Mouse (Mus musculus) MEL-GATA-1-ER (cell line): ENCODE measurements around the gene Zmiz1.
A peak's percentile ranks its signal among the peaks of the same experiment; 100 is the strongest.

Experiments used
- DNase-seq: peaks from one replicate; pipeline ENCODE4 v3.0.0-alpha.2; 2012; ENCODE audit warnings: low read depth; ENCODE audit errors: extremely low read depth

Gene Zmiz1

DNA sequence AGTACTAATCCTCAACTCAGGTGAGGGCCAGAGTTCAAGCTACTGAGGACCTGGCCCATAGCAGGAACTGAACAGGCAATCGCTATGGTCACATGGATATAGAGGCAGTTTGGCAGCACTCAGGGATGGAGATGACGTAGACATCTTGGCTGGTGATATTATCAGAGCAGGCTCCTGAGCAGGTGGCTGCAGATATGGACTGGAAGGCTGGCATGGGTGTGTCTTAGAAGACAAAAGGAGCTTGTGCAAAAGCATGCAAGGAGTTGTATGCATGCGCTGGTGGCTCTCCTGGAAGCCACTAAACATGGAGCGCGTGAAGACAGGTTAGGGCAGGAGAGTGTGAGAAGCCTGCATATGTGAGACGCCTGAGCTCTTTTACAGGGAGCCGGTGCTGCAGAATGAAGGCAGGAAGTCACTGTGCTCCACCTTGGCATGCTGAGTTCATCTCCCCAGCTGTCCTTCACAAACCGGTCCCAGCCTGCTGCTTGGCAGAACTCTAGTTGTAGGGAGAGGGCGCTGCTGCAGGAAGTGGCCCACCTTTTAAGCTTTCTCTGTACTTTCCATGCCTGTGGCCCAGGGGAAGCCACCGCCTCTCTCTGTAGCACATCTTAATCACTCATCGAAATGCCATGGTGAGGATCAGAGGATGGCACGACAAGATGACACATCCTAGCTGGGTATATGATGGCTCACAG, 4.8 kb upstream of the Zmiz1 start:
- no peak for DNase-seq

DNA sequence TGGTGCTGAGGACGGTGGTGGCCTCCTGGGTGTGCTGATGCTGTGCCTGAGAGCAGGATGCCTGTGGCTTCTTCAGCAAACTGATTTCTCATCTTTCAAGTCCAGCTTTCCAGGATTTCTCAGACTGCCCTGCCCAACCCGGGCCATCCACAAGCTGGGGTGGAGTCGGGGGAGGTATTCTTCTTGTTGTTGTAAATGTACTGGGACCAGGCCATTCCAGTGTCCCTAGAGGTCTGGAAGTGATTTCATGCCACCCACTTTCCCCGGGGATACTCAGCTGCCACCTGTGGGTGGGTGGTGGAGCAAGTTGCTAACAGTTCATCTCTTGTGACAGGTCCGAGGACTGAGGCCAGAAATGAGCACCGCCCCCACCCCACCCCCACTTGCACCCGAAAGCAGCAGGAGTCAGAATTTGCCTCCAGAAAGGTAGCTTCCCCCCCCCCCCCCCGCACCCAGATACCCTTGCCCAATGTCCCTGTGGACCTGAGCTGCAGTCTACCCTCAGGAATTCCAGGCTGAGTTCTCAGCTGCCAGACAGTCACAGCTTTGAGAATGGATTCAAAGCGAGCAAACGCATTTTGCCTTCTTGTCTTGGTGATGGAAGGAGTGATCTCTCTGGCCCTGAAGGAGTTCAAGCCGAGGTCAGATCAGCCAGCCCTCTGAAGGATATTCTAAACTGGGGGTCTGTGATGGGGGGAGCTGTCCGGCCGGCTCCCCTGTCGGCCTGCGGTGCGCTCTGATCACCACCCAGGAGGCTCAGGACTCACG, 2.1 kb upstream of the Zmiz1 start:
- DNase-seq, result no peak

DNA sequence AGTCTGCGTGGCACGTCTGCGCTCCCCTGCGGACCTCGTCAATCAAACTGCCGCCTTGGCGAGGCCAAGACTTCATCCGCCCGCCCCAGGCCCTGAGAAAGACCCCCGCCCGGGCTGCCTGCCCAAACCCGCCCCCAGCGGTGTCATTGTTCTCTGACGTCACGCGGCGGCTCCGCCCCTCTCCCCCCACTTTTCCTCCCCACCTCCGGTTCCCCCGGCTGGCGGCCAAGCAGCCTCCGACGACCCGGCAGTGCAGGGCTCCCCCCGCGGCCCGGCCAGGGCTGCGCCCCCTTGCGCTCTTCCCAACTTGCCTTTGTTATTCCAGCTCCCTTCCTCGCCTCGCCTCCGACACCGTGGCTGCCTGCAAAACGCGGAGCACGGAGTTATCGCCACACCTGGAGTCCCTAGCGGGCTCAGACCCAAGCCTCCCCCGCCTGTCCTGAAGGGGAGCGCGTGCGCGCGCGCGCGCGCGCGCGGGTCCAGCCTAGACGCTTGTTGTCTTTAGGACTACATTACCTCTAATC, 1.5 kb upstream of the Zmiz1 start:
- DNase-seq, result peak; percentile 83

DNA sequence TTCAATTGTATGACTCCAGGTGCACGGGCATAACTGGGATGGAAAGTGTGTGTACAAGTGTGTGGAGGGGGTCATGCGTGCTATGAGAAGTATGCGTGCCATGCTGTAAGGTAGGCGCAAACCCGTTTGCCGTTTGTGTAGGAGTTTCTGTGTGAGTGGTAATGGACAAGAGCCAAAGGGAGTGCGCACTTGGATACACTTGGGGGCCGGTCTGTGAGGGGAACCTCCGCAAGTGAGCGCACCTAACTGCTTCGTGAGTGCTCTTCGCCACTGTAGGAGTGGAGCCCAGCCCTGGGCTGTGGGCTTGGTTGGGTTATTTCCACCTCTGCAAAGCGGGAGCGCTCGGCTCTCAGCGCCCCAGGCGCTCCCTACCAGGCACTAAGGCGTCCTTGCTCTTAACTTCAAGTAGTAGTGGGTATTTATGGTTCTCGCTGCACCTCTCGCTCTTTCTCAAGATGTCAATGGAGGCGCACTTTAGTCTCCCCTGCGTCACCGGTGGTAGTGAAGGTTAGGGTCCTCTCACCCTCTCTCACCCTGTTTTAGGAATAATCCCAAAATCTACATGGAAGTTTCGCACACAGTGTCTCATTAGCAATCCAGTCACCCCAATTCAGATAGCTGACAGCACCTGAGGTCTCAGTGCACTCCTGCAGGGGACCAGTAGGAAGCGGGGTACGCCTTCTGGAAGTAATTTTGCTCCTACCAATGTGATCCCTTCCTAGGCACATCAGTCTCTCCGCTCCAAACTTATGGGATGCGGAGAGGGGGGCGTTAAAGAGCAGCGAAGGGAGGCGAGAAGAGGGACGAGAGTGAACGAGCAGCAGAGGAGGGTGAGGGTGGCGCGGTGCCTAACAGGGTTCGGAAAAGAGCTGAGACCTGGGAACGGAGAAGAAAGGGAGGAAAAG, 622 bp upstream of the Zmiz1 start:
- DNase-seq, result peak; percentile 66

DNA sequence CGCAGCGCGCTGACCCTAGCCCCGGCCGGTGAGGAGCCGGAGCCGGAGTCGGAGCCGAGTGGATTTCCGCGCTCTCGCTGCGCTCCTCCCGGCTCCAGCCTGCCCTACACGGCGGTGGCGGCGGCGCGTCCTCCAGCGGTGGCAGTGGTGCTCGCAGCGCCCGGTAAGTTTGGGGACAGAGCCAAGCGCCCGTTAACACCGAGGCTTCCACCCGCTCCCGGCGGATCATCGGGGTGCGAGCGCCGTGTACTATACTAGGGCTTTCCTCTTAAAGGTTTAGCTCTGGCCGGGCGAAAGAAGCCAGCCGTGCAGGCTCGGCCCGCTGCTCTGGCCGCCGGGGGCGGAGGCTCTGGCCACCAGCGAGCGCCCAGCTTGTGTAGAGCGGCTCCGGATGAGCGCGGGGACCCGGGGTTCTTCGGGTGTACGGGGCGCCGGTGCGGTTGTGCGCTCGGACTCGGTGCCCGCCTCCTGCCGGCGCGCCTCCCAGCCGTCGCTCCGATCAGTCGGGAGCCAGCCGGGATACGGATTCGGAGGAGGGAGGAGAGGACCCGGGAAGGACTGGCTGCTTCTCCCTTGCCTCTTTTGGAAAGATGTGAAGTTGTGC, 511 bp downstream of the Zmiz1 start:
- DNase-seq, result no peak

DNA sequence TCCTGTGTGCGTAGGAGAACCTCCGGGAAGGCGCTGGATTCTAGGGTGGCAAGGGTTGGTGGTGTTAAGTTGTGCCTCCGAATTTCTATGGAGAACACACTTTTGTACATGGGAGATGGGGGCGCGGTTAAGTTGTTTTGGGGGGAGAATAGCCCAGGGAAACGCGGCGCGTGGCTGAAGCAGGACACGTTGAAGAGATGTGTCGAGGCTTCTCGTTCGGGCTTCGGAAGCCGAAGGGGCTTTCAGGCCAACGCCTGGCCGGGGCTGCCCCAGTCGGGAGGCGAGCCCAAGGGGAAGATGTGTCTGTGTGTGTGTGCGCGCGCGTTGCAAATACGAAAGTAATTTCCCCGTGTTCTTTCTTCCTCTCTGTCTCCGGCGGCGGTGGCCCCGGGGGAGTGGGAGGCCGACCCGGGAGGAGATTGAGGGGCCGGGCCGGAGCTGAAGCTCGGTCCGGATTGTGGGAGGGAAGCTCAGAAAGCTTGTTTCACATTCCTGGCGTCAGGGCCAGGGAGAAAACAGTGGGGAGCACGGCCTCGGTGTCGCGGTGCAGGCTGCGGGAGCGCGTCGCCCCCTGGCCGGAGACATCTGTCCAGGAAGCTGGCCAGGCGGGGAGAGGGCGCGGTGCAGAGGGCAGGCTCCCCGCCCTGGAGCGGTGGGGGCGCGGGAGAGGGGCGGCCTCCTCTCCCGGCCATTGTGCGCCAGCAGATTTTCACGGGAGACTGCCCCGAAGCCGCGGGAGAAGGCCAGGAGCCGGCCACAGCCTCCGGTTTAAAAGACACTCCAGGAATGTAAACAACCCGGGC, 1.2 kb downstream of the Zmiz1 start:
- DNase-seq, result no peak

DNA sequence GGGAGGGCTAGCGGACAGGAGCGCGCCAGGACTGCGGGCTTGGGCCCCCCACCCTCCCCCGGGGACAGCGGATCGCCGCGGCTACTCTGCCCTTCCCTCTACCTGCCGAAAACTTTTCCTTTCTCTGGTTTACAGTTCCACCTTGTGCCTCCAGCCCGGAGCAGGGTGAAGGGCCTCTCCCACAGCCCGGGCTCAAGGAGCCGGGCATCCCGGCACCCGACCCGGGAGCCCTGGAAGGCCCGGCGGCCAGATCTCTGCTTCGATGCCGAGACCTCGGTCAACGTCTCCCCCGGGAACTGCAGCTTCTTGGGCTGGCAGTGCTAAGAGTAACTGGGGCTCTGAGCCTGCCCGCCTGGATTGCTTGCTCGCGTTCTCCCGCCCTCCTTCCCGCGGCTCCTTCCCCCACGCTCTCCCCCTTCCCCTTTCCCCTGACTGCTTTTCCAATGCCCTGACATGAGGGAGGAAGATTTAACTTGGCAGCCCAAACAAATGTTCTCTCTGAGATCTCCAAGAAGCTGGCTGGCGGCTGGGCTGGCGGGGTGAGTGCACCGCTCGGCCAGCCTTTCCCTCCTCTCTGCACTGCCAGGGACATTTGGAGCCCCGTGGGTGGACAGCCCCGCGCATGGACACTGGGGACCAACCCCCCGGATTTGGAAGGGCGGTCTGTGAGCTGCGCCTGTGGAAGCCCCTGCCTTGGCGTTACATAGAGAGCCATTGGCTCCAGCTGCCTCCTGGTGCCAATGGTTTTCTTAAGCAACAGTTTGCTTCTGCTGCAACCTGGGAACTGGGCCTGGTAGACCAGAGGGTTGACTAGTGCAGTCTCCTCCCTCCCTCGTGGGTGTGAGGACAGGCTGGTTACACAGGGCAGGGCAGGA, 2.1 kb downstream of the Zmiz1 start:
- no peak for DNase-seq

DNA sequence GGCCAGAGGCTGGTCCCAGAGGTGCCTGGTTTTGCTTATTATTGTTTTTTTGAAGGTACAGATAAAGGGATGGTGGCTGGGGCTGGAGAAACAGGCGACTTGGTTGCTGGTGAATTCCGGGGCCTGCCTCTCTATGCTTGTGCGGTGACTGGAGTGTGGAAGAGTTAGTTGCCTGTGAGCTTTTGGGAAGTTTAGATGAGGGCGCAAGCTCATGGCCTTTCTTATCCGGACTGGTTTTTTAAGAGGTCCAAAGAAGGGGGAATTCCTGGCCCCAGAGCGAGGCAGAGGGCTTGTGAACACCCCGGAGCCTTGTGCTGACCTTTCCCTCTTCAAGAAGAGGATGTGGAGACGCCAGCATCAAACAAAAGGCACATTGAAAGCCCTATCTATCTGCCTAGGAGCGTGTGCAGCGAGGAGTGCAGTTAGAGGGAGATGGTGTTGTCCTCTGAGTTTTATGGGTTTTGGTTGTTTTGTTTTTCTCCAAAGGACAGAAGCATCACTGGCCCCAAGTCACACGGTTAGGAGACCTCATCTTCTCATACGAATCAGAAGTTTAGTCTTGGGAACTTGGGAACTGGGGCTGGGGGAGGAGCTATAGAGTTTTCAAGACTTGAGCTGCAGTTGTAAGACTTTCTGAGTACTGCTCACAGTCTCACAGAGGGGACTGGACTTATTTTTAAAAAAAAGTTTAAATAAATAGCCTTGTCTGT, 2.8 kb downstream of the Zmiz1 start:
- no peak for DNase-seq

DNA sequence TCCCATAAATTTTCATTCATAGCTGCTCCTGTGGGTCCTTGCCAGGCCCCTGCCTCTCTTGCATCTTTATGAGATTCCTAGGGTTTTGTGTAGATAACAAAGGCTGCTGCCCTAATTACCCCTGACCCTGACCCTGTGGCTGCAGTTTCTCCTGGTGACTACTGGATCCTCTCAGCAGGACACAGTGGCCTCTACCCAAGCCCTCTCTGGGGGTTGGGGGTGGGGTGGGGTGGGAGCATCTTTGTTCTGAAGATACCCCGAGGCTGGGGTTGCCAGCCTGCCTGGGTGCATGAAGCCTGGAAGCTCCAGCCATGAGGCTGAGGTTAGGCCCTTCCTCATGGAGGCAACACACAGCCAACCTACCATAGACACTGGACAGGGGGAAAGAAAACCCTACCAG, 4.0 kb downstream of the Zmiz1 start:
- DNase-seq, result no peak

DNA sequence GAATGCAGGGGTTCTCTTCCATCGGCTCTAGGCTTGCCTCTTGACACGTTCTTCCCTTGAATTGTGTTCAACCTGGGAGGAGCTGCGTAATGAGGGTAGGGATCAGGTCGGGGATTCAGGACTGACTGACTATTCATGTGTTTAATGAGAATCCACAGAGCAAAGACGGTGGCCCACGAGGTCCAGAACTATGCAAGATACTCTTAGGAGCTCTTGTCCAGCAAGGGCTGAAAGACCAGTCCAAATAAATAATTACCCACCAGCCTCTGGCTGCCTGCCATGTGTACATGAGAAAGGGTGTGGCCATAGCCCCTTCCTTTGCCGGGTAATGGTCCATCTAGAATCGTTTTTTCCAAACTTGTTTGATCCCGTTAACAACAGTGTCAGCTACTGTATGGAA, 4.9 kb downstream of the Zmiz1 start:
- DNase-seq, result no peak

DNA sequence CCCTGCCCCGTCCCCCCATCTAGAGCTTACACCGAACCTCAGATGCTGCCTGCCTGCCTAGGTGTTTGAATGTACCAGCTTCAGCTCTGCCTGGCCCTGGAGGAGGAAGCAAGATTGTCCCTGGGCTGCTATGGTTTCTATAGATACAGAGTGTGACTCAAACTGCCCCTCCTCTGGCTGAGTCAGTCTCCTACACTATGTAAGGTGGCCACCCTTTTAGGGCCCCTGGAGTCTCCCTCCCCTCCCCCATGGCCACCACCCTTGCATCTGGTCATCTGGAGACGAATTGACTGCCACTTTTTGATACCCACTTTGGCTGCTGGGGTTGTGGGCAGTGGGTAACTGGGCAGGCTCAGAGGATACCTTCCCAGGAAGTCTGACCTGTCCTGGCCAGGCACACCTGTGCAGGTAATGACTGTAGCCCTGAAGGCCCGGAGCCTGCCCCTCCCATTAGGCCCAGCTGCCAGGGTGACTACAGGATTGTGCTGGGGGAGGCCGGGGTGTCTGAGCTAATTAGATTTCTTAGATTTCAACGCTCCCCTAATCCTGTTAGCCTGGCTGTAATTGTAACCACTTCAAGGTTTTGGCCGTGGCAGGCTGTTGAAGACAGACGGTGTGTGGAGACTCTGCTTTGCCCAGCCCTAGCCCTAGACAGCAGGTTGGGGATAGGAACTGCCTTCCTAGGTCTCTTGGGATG, 5.8 kb downstream of the Zmiz1 start:
- DNase-seq, result no peak

DNA sequence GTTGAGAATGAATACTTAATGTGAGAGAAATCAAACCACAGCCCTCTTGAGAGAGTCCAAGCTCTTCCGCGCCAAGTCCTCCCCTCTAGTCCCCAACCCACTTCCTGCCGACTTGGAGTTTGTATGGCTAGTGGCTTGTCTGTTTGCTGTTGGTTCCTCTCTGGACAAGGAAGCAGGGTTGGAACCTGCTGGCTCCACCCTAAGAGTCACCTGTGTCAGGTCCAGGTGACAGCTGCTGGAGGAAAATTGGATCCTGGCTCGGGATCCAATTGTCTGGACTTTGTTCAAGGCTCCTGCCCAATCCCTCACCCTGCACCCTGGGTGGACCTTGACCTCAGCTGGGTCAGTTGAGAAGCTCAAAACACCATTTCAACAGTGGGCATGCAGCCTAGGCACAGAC, 7.4 kb downstream of the Zmiz1 start:
- DNase-seq, result no peak

DNA sequence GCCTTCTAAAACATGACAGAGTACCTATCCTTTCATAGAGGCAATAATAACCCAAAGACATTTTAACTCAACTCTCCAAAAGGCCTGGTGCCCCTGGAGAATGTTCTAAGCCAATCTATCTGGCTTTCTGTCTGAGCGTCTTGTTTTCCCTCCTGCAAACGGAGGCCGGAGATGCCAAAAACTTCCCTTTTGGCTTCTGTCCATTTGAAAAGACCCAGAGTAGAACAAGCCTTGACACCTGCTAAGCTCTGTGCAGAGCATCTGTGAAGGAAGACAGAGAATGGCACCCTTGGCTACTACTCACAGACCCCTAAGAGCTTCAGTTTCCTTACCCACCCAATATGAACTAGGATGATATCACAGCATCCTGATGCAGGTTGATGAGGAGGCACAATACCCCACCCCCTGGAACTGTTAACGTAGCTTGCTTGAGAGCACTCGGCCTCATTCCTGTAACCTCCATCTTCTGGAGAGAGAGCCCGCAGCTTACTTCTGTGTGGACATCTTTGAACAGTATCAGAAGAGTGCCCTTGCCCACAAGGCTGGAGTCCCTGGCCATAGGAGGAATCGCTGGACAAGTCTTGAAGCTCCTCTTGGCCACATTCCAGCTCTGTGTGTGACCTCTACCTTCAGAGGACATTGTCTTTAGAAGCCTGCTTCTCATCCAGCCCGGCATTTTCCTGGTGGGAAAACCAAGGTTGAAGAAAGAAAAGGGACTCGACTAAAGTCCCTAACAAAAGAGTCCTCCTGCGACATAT, 9.1 kb downstream of the Zmiz1 start:
- DNase-seq, result no peak

DNA sequence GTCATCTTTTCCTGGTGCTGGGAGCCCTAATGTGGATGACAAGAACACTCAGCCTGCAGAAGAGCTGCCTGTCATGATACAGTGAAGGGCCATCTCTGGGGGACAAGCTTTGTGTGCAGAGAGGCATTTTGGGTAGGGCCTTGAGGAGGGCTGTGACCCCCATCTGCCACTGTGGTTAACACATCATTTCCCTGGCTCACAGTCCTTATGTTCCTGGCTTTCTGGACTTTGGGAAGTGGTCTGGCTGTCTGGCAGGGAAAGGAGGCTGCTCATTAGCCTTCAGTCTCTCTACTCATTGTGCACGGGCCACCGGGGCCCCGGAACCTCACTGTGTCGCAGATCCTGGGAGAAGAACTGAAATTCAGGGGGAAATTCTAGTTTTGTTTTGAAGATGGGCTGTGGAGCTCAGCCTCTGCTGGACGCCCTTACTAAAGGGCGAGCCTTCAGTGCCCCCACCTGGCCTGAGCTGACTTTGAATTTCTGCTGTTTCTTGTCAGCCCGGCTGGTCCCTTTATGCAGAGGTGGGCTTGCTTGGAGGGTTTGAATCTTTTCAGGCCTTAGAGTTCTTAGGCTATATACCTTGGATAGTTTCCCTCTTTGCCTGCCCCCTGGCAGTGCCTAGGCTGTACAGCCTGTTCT, 10.0 kb downstream of the Zmiz1 start:
- DNase-seq, result no peak

DNA sequence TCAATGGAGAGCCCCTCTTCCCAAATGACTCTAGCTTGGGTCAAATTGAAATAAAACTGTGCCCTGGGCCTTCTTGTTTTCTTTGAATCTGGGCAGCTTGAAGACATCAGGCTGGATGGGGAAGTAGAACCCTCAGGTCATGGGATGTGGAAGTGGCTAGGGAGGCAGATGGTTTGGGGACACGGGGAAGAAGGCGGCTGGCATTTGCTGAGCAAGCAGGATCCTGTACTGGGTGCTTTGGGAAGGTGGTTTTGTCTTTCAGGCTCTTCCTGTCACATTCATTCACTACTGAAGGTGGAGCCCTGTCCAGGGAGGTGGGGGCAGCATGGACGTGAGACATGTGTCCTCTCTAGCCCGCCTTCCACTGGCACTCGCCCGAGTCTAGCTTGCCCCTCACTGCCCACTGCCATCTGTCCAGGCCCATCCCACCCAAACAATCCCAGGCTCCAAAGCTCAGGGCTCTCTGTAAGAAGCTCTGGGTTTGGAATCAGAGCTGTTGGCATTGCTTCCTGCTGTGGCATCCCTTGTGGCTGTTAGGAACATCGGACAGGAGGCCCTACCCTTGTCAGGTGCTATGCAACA, 11.3 kb downstream of the Zmiz1 start:
- DNase-seq, result no peak

DNA sequence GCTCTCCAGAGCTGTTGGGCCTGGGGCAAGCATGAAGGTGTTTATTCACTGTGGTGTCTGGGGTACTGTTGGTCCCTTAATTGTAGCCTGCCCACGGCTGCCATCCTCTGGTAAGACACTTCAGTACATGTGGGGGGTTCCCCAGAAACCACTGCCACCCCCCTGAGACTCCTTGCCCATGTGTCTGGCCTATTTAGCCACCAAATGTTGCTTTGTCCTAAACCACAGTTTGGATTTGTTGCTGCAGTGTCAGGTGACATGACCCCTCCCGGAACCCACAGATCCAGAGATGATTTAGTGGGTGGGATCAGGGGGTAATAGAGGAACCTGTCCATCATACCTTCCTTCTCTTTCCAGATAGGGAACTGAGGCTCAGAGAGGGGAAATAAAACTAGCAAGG, 12.1 kb downstream of the Zmiz1 start:
- peak; percentile 59 for DNase-seq
